Mouse (Mus musculus): ENCODE measurements around the gene Trpt1.

DNA sequence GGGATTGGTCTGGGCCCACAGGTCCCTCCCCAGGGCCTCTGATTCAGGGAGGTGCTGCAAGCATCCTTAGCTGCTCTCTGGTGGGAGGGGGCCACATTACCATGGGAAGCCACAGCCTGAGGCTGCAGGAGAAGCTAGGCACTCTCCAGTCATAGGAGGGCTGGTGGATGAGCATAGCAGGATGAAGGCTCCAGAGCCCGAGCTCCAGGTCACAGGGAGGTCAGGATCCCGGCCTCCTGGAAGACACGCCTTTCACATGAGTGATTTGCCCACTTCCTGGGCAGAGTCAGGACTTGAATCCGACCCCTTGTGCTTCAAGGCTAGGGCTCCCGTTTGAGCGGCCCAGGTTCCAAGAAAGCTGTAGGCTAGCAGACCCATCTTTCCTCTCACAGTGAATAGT is 24.3 kb upstream of the Trpt1 start:
- no peak for TF ChIP-seq EP300 (IDR thresholded peaks at IDR 0.05; ENCODE audit: low read depth)
- TF ChIP-seq CTCF (IDR thresholded peaks at IDR 0.05; ENCODE audit: low read depth), result no peak

Data from heart, postnatal 0 days (tissue).